ENCODE assay signal across 18 mouse cellular contexts in genomic region chr7:4927711-4928110, GRCm38 (mm10). TPM values are rescaled to one million over a fixed set of nuclear protein-coding genes. Genes with fewer than 3 reads are reported as not detected.
DNase-seq lines count a peak whose midpoint lies in the region; ATAC-seq and TF ChIP-seq lines count a peak whose summit lies in the region.
"Had no signal": no experiment of that assay in that cellular context is flagged by ENCODE, and none has a peak within 500 bp of the region (broad histone marks: within the 10 kb centered on the region; RNA-seq: fewer than 3 reads in every experiment).

No protein-coding gene starts in this region.

- H3K27ac ChIP-seq in kidney, postnatal 0 days = no peak overlapping the region
- H3K27ac ChIP-seq in kidney, embryonic 16.5 days (ENCODE audit: low read length) = no peak overlapping the region
- no peak overlapping the region for H3K27ac ChIP-seq in embryonic facial prominence, embryonic 14.5 days (replicated peaks; ENCODE audit: low read depth, low read length)
- no peak overlapping the region for H3K27ac ChIP-seq in intestine, postnatal 0 days (ENCODE audit: low read depth, low read length)
- H3K27ac ChIP-seq: heart, embryonic 13.5 days; liver, embryonic 13.5 days had no signal

- H3K36me3 ChIP-seq in kidney, postnatal 0 days (ENCODE audit: insufficient read depth, low read length) = no peaks in the 10 kb centered on the region
- H3K36me3 ChIP-seq in kidney, embryonic 16.5 days (ENCODE audit: insufficient read depth, low read length) = no peaks in the 10 kb centered on the region
- no peaks in the 10 kb centered on the region for H3K36me3 ChIP-seq in embryonic facial prominence, embryonic 14.5 days (ENCODE audit: control insufficient read depth, insufficient read depth, low read length)
- H3K36me3 ChIP-seq in intestine, postnatal 0 days (ENCODE audit: control insufficient read depth, insufficient read depth) = no peaks in the 10 kb centered on the region
- H3K36me3 ChIP-seq: G1E; heart, embryonic 13.5 days; liver, embryonic 13.5 days had no signal

- intact Hi-C loops in left cerebral cortex, postnatal 10 days (cut with DNase I) = no loop called here

- TF ChIP-seq CTCF in kidney, postnatal 0 days (IDR thresholded peaks at IDR 0.05; ENCODE audit: low read depth) = no peak
- TF ChIP-seq CTCF in intestine, postnatal 0 days (IDR thresholded peaks at IDR 0.05; ENCODE audit: low read depth) = no peak

- H3K4me2 ChIP-seq in kidney, postnatal 0 days (ENCODE audit: low read length) = no peak overlapping the region
- H3K4me2 ChIP-seq in kidney, embryonic 16.5 days (replicated peaks; ENCODE audit: low read depth, low read length) = no peak overlapping the region
- no peak overlapping the region for H3K4me2 ChIP-seq in embryonic facial prominence, embryonic 14.5 days (ENCODE audit: low read depth, low read length)
- 0 out of 2 replicates have a peak overlapping the region, but pooled peaks have one; percentile 13 for H3K4me2 ChIP-seq in intestine, postnatal 0 days (replicated peaks; ENCODE audit: low read depth)
- H3K4me2 ChIP-seq: heart, embryonic 13.5 days; liver, embryonic 13.5 days had no signal

- H3K9ac ChIP-seq in kidney, postnatal 0 days (ENCODE audit: low read depth, low read length) = no peak overlapping the region
- H3K9ac ChIP-seq in kidney, embryonic 16.5 days (replicated peaks; ENCODE audit: low read length) = no peak overlapping the region
- H3K9ac ChIP-seq in embryonic facial prominence, embryonic 14.5 days (ENCODE audit: low read depth, low read length) = peak overlapping the region; percentile 3; the same call in 1 of the 2 replicates
- H3K9ac ChIP-seq in intestine, postnatal 0 days (ENCODE audit: low read depth, low read length) = no peak overlapping the region
- H3K9ac ChIP-seq: liver, embryonic 13.5 days had no signal

- no peaks in the 10 kb centered on the region for H3K9me3 ChIP-seq in kidney, postnatal 0 days (replicated peaks; ENCODE audit: low read length)
- no peaks in the 10 kb centered on the region for H3K9me3 ChIP-seq in kidney, embryonic 16.5 days (ENCODE audit: low read length)
- no peaks in the 10 kb centered on the region for H3K9me3 ChIP-seq in embryonic facial prominence, embryonic 14.5 days (ENCODE audit: control insufficient read depth, low read length)
- H3K9me3 ChIP-seq in intestine, postnatal 0 days (ENCODE audit: control insufficient read depth) = no peaks in the 10 kb centered on the region
- H3K9me3 ChIP-seq: G1E; heart, embryonic 13.5 days; liver, embryonic 13.5 days; megakaryocyte, embryonic 14.5 days had no signal

- peak; percentile 25 for DNase-seq in kidney, postnatal 0 days (ENCODE audit: low spot score)
- no peak for DNase-seq in embryonic facial prominence, embryonic 14.5 days (ENCODE audit: low spot score)
- peak; percentile 38 for DNase-seq in lung, postnatal 36 days
- DNase-seq in adipocyte (ENCODE audit: low spot score) = no peak
- no peak for DNase-seq in left cerebral cortex, postnatal 10 days (ENCODE audit: extremely low spot score in 1 of 2, low spot score in 2 of 2)
- DNase-seq: adrenal gland, adult 8-10 months; cerebellum, adult 9-11 months; gastrocnemius, postnatal 36 days; liver, embryonic 13.5 days; right cerebral cortex, postnatal 4 days had no signal

- no peak for ATAC-seq in kidney, postnatal 0 days (replicated peaks; ENCODE audit: low FRiP score, low read depth)
- no peak for ATAC-seq in kidney, embryonic 16.5 days (ENCODE audit: low FRiP score, low TSS enrichment)
- no peak for ATAC-seq in embryonic facial prominence, embryonic 14.5 days (ENCODE audit: low read depth)
- no peak for ATAC-seq in intestine, postnatal 0 days
- ATAC-seq: inflammation-experienced regulatory T-cells, adult 6 months had no signal

- WGBS in kidney, postnatal 0 days = 51% methylated on average over 8 of the region's 8 CpGs
- 52% methylated on average over 8 of the region's 8 CpGs for WGBS in kidney, embryonic 16.5 days
- WGBS in embryonic facial prominence, embryonic 14.5 days = 41% methylated on average over 7 of the region's 8 CpGs
- 50% methylated on average over 8 of the region's 8 CpGs for WGBS in intestine, postnatal 0 days

- no peaks in the 10 kb centered on the region for H3K27me3 ChIP-seq in kidney, postnatal 0 days (ENCODE audit: insufficient read depth, low read length)
- no peaks in the 10 kb centered on the region for H3K27me3 ChIP-seq in kidney, embryonic 16.5 days (ENCODE audit: insufficient read depth, low read length)
- H3K27me3 ChIP-seq in embryonic facial prominence, embryonic 14.5 days (replicated peaks; ENCODE audit: control insufficient read depth, insufficient read depth, low read length) = no peaks in the 10 kb centered on the region
- 0 out of 2 replicates have a peak, but pooled peaks cover 6% of the 10 kb centered on the region for H3K27me3 ChIP-seq in intestine, postnatal 0 days (replicated peaks; ENCODE audit: control insufficient read depth, insufficient read depth, low read length)

- no peak overlapping the region for H3K4me3 ChIP-seq in kidney, postnatal 0 days (replicated peaks; ENCODE audit: low read depth, low read length)
- H3K4me3 ChIP-seq in kidney, embryonic 16.5 days (ENCODE audit: low read length) = no peak overlapping the region
- H3K4me3 ChIP-seq in embryonic facial prominence, embryonic 14.5 days (ENCODE audit: low read depth, low read length) = no peak overlapping the region
- H3K4me3 ChIP-seq in intestine, postnatal 0 days (ENCODE audit: low read depth, low read length) = no peak overlapping the region
- H3K4me3 ChIP-seq: heart, embryonic 13.5 days; liver, embryonic 13.5 days; megakaryocyte, embryonic 14.5 days had no signal

- peaks cover 25% of the 10 kb centered on the region for H3K4me1 ChIP-seq in kidney, postnatal 0 days (replicated peaks; ENCODE audit: insufficient read depth, low read length)
- peaks cover 44% of the 10 kb centered on the region for H3K4me1 ChIP-seq in kidney, embryonic 16.5 days (ENCODE audit: insufficient read depth, low read length)
- peaks cover 36% of the 10 kb centered on the region for H3K4me1 ChIP-seq in embryonic facial prominence, embryonic 14.5 days (ENCODE audit: control insufficient read depth, insufficient read depth, low read length)
- H3K4me1 ChIP-seq in intestine, postnatal 0 days (replicated peaks; ENCODE audit: control insufficient read depth, insufficient read depth, low read length) = 0 out of 2 replicates have a peak, but pooled peaks cover 5% of the 10 kb centered on the region

RNA-seq across cellular contexts. Expression of gene Ssc5d, which starts 2.1 kb away (rescaled TPM):
- polyA plus RNA-seq in kidney, postnatal 0 days (2015; fragmentation: Nextera tagmentation; extraction: Ambion mirVana) = 0.91 and 1.1 TPM in 2 replicates
- 2.3 and 2.8 TPM in 2 replicates for polyA plus RNA-seq in kidney, embryonic 16.5 days (2015; fragmentation: Nextera tagmentation; extraction: Ambion mirVana)
- polyA plus RNA-seq in embryonic facial prominence, embryonic 14.5 days (2014; fragmentation: Nextera tagmentation; extraction: Ambion mirVana) = 8.1 and 8.7 TPM in 2 replicates
- 2.3 and 2.6 TPM in 2 replicates for polyA plus RNA-seq in intestine, postnatal 0 days (2015; fragmentation: Nextera tagmentation; extraction: Ambion mirVana)
- 1 to 10 TPM; 2.4 to 2.6 TPM for total RNA-seq in left cerebral cortex, postnatal 10 days (2021)
- total RNA-seq: hematopoietic stem cell, adult 5-6 weeks had no signal
- polyA plus RNA-seq: inflammation-experienced regulatory T-cells, adult 6 months had no signal

RNA-seq across cellular contexts. Expression of gene Nat14, which starts 5.9 kb away (rescaled TPM):
- 2.1 and 2.6 TPM in 2 replicates for polyA plus RNA-seq in kidney, postnatal 0 days (2015; fragmentation: Nextera tagmentation; extraction: Ambion mirVana)
- 5.8 and 6.2 TPM in 2 replicates for polyA plus RNA-seq in kidney, embryonic 16.5 days (2015; fragmentation: Nextera tagmentation; extraction: Ambion mirVana)
- 1.9 and 2.6 TPM in 2 replicates for polyA plus RNA-seq in embryonic facial prominence, embryonic 14.5 days (2014; fragmentation: Nextera tagmentation; extraction: Ambion mirVana)
- polyA plus RNA-seq in intestine, postnatal 0 days (2015; fragmentation: Nextera tagmentation; extraction: Ambion mirVana) = 1.5 and 1.9 TPM in 2 replicates
- total RNA-seq in left cerebral cortex, postnatal 10 days (2021) = 10 to 100 TPM; 70.1 to 72.6 TPM
- total RNA-seq: hematopoietic stem cell, adult 5-6 weeks had no signal

RNA-seq across cellular contexts. Expression of gene Zfp628, which starts 12.7 kb away (rescaled TPM):
- 3.5 and 3.9 TPM in 2 replicates for polyA plus RNA-seq in kidney, postnatal 0 days (2015; fragmentation: Nextera tagmentation; extraction: Ambion mirVana)
- 3.6 and 4.2 TPM in 2 replicates for polyA plus RNA-seq in kidney, embryonic 16.5 days (2015; fragmentation: Nextera tagmentation; extraction: Ambion mirVana)
- polyA plus RNA-seq in embryonic facial prominence, embryonic 14.5 days (2014; fragmentation: Nextera tagmentation; extraction: Ambion mirVana) = 3.7 and 4.0 TPM in 2 replicates
- polyA plus RNA-seq in intestine, postnatal 0 days (2015; fragmentation: Nextera tagmentation; extraction: Ambion mirVana) = 2.9 TPM in 2 replicates
- 10 to 100 TPM; 15.2 to 15.3 TPM for total RNA-seq in left cerebral cortex, postnatal 10 days (2021)

RNA-seq across cellular contexts. Expression of gene Gm36210, which starts 21.4 kb away (rescaled TPM):
- not detected in 2 replicates for polyA plus RNA-seq in kidney, postnatal 0 days (2015; fragmentation: Nextera tagmentation; extraction: Ambion mirVana)
- polyA plus RNA-seq in kidney, embryonic 16.5 days (2015; fragmentation: Nextera tagmentation; extraction: Ambion mirVana) = not detected in 2 replicates
- polyA plus RNA-seq in embryonic facial prominence, embryonic 14.5 days (2014; fragmentation: Nextera tagmentation; extraction: Ambion mirVana) = 0.35 TPM in 1 of 2 replicates, not detected in the other
- polyA plus RNA-seq in intestine, postnatal 0 days (2015; fragmentation: Nextera tagmentation; extraction: Ambion mirVana) = not detected in 2 replicates
- under 1 TPM; 0.26 to 0.36 TPM for total RNA-seq in left cerebral cortex, postnatal 10 days (2021)
- total RNA-seq: G1E; hematopoietic stem cell, adult 5-6 weeks had no signal
- polyA plus RNA-seq: G1E; heart, embryonic 13.5 days; inflammation-experienced regulatory T-cells, adult 6 months had no signal

RNA-seq across cellular contexts. Expression of gene Sbk2, which starts 36.5 kb away (rescaled TPM):
- polyA plus RNA-seq in kidney, postnatal 0 days (2015; fragmentation: Nextera tagmentation; extraction: Ambion mirVana) = 0.12 and 0.13 TPM in 2 replicates
- 0.26 and 0.41 TPM in 2 replicates for polyA plus RNA-seq in kidney, embryonic 16.5 days (2015; fragmentation: Nextera tagmentation; extraction: Ambion mirVana)
- 0.64 and 0.92 TPM in 2 replicates for polyA plus RNA-seq in embryonic facial prominence, embryonic 14.5 days (2014; fragmentation: Nextera tagmentation; extraction: Ambion mirVana)
- polyA plus RNA-seq in intestine, postnatal 0 days (2015; fragmentation: Nextera tagmentation; extraction: Ambion mirVana) = 0.47 and 0.76 TPM in 2 replicates
- not detected for total RNA-seq in left cerebral cortex, postnatal 10 days (2021)
- total RNA-seq: hematopoietic stem cell, adult 5-6 weeks had no signal
- polyA plus RNA-seq: G1E; liver, embryonic 13.5 days; neural tube, embryonic 14.5 days had no signal

Comparison
In these comparisons a context has a peak if more than half of its experiments do, and no peak if none do; other contexts are left out.
1. DNase-seq: peak in kidney, postnatal 0 days (single experiment) and lung, postnatal 36 days (single experiment); none in embryonic facial prominence, embryonic 14.5 days (single experiment), adipocyte (single experiment) and left cerebral cortex, postnatal 10 days (0 of 2).